Mouse (Mus musculus) E14TG2a.4 (cell line): ENCODE results near the gene Pard6b.

Source experiments
- CTCF ChIP-seq: conservative IDR thresholded peaks from 2 replicates; pipeline ENCODE4 v1.5.1; 2014; ENCODE audit warnings: low read length
- POU5F1 ChIP-seq: IDR thresholded peaks from 2 replicates; pipeline ENCODE4 v1.6.1; 2014; ENCODE audit warnings: low read length, borderline replicate concordance

- TF ChIP-seq CTCF (no peak), POU5F1 (no peak)
Measured at GRCm38 (mm10) chr2:168096487-168096886, 15.7 kb downstream of the Pard6b start.
